Mouse (Mus musculus): ENCODE data around the gene Mrps6. TPM values are rescaled to one million over a fixed set of nuclear protein-coding genes. Genes with fewer than 3 reads are reported as not detected.
A peak's percentile ranks its signal among the peaks of the same experiment; 100 is the strongest.

Mrps6 gene
- polyA plus RNA-seq, 1 experiment from 2014 or later: 61.2 TPM

DNA sequence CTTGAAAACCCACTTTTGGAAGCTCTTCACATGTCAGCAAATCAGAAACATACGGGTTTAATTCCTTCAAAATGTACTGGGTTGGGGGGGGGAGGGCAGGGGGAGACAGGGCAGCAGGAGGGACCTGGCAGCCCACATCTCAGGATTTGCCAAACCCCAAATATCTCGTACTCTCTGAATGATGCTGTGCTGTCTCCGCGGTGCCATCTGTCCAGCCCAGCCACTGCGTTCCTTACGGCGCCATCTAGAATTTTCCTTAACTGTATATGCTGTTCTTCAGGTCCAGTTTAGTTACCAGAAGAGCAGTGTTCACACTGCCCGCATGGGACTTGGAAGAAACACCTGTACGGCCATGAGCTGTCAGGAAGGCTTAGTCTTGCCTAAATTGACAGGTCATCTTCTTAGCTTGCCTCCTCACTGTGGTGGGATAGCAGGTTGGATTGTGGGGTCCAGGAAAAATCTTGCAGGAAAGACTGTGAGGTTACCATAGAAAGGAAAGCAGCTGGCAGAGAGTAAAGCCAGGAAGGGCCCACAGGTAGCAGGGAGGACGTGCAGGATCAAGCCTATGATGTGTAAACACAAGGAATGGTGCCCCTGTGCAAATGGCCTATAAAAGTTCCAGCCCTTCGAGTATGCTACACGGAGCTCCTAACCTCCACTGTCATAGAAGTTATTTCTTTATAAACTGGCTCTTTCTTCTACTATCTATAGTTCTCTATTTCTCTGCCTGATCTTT lies 89.7 kb downstream of the Mrps6 start:
- H3K27ac ChIP-seq (ENCODE audit: low read length): no peak overlapping the region
- no peaks in the 10 kb centered on the region for H3K36me3 ChIP-seq (ENCODE audit: control insufficient read depth, insufficient read depth, low read length)
- no peaks in the 10 kb centered on the region for H3K27me3 ChIP-seq (ENCODE audit: control insufficient read depth, insufficient read depth, low read depth, low read length)
- 82% methylated on average over 12 of the region's 12 CpGs for WGBS
- no peak overlapping the region for H3K9ac ChIP-seq (ENCODE audit: low read length)
- H3K4me3 ChIP-seq (ENCODE audit: low read length): no peak overlapping the region
- ATAC-seq (ENCODE audit: low read depth): no peak
- H3K4me1 ChIP-seq (replicated peaks; ENCODE audit: control insufficient read depth, insufficient read depth, low read length): no peaks in the 10 kb centered on the region
- H3K9me3 ChIP-seq (ENCODE audit: control insufficient read depth, low read length): no peaks in the 10 kb centered on the region
- no peak overlapping the region for H3K4me2 ChIP-seq (ENCODE audit: low read depth, low read length)

DNA sequence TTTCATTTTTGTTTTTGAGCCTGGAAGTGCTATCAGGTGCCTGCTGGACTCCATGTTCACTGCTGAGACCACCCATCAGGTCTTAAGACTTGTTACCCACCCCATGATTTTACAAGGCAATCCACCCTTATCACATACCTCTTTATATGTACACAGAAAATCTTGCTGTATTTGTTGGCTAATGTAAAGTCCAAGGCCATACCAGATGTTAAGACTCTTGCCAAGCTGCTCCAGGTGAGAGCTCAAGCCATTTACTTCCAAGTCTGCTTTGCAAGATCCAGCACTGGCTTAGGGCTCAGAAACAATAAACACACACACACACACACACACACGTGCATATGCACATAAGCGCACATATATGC lies 90.3 kb downstream of the Mrps6 start:
- no peak for ATAC-seq (ENCODE audit: low read depth)
- H3K4me2 ChIP-seq (ENCODE audit: low read depth, low read length): no peak overlapping the region
- H3K9ac ChIP-seq (ENCODE audit: low read length): no peak overlapping the region
- no peaks in the 10 kb centered on the region for H3K4me1 ChIP-seq (replicated peaks; ENCODE audit: control insufficient read depth, insufficient read depth, low read length)
- no peak overlapping the region for H3K4me3 ChIP-seq (ENCODE audit: low read length)
- WGBS: 58% methylated on average over 2 of the region's 2 CpGs
- H3K27me3 ChIP-seq (ENCODE audit: control insufficient read depth, insufficient read depth, low read depth, low read length): no peaks in the 10 kb centered on the region
- no peaks in the 10 kb centered on the region for H3K9me3 ChIP-seq (ENCODE audit: control insufficient read depth, low read length)
- H3K27ac ChIP-seq (ENCODE audit: low read length): no peak overlapping the region
- H3K36me3 ChIP-seq (ENCODE audit: control insufficient read depth, insufficient read depth, low read length): no peaks in the 10 kb centered on the region

DNA sequence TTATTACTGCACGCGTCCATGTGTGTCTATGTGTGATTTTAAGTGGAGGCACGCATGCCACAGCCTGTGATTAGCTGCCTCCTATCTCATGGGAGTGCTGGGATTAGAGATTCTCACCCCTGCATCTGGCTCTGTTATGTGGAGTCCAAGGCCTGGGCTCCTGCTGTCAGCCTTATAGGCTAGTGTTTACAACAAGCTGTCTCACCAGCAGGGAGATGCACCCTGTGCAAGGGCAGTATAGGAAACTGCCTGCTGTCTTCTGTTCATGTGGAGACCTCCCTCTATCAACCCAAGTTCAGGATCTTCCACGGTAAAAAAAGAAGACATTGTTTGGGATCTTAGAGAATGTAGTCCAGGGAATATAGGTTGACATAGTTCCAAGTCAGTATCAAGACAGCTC lies 92.9 kb downstream of the Mrps6 start:
- WGBS: 67% methylated on average over 4 of the region's 4 CpGs

DNA sequence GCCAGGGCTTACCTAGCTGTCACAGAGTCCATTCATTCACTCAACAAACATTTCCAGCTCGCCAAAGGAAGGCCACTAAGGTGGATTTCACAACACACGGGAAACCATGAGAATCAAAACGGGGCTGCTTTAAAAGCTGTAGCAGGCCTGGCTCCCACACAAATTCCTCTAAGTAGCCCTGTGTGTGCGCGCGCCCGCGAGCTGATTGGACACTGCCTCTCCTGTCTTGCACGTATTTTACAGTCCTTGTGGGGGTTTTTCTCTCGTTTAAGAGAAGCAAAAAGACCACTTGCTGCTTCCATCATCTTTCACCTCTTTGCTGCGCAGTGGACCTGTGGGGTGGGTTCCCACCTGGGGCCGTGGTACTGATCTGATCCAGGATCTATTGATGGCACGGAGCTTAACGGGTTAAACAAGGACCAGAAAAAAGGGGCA lies 100.0 kb downstream of the Mrps6 start:
- Histone ChIP-seq H3K4me1 (replicated peaks; ENCODE audit: control insufficient read depth, insufficient read depth, low read length) (peaks cover 9% of the 10 kb centered on the region), H3K9ac (ENCODE audit: low read length) (peak overlapping the region; percentile 60), H3K4me3 (ENCODE audit: low read length) (peak overlapping the region; percentile 56), H3K27ac (ENCODE audit: low read length) (0 out of 2 replicates have a peak overlapping the region, but pooled peaks have one; percentile 6), H3K4me2 (ENCODE audit: low read depth, low read length) (peak overlapping the region; percentile 95), H3K36me3 (ENCODE audit: control insufficient read depth, insufficient read depth, low read length) (no peaks in the 10 kb centered on the region), H3K9me3 (ENCODE audit: control insufficient read depth, low read length) (no peaks in the 10 kb centered on the region), H3K27me3 (ENCODE audit: control insufficient read depth, insufficient read depth, low read depth, low read length) (peaks cover 2% of the 10 kb centered on the region; the same call in 1 of the 2 replicates)
- peak; percentile 68 for ATAC-seq (ENCODE audit: low read depth)
- WGBS: 2% methylated on average over 14 of the region's 14 CpGs

More for the DNA sequence above, 92.9 kb downstream of the Mrps6 start:
- Histone ChIP-seq H3K4me1 (replicated peaks; ENCODE audit: control insufficient read depth, insufficient read depth, low read length) (no peaks in the 10 kb centered on the region), H3K36me3 (ENCODE audit: control insufficient read depth, insufficient read depth, low read length) (no peaks in the 10 kb centered on the region), H3K27me3 (ENCODE audit: control insufficient read depth, insufficient read depth, low read depth, low read length) (peaks cover 2% of the 10 kb centered on the region; the same call in 1 of the 2 replicates), H3K4me2 (ENCODE audit: low read depth, low read length) (no peak overlapping the region), H3K27ac (ENCODE audit: low read length) (no peak overlapping the region), H3K9ac (ENCODE audit: low read length) (no peak overlapping the region), H3K4me3 (ENCODE audit: low read length) (no peak overlapping the region), H3K9me3 (ENCODE audit: control insufficient read depth, low read length) (no peaks in the 10 kb centered on the region)
- ATAC-seq (ENCODE audit: low read depth): no peak

DNA sequence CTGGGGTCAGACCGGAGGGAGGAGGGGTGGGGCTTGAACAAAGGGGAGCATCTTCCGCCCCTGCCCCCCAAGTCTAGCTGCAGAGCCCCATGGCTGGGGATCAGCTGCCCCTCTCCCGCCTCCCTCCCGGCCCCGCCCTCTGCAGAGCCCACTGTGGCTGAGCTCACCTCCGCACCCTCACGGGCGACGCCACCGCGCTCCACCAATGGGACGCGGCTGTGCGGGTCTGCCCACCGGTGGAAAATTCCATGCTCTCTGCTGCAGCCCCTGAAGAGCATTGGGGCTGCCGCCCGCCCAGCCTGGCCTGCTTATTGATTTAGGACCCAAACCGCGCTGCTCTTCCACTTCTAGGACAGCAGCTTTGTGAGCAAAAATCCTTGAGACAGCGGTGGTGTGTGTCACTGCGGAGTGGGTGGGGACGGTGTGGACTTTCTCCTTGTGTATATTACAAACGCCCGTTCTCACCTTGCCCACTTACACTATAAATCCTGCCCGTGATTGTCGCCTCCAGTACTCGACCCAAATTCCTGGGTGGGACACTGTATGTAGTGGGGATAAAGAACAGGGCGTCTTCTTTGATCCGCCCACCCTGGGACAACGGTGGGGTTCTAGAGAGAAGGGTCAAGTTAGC lies 100.5 kb downstream of the Mrps6 start:
- Histone ChIP-seq H3K9me3 (ENCODE audit: control insufficient read depth, low read length) (no peaks in the 10 kb centered on the region), H3K4me2 (ENCODE audit: low read depth, low read length) (peak overlapping the region; percentile 95), H3K27ac (ENCODE audit: low read length) (0 out of 2 replicates have a peak overlapping the region, but pooled peaks have one; percentile 6), H3K9ac (ENCODE audit: low read length) (peak overlapping the region; percentile 60), H3K4me3 (ENCODE audit: low read length) (peak overlapping the region; percentile 56), H3K27me3 (ENCODE audit: control insufficient read depth, insufficient read depth, low read depth, low read length) (peaks cover 2% of the 10 kb centered on the region; the same call in 1 of the 2 replicates), H3K36me3 (ENCODE audit: control insufficient read depth, insufficient read depth, low read length) (no peaks in the 10 kb centered on the region), H3K4me1 (replicated peaks; ENCODE audit: control insufficient read depth, insufficient read depth, low read length) (peaks cover 9% of the 10 kb centered on the region)
- peak; percentile 96 for ATAC-seq (ENCODE audit: low read depth)
- 1% methylated on average over 29 of the region's 30 CpGs for WGBS

DNA sequence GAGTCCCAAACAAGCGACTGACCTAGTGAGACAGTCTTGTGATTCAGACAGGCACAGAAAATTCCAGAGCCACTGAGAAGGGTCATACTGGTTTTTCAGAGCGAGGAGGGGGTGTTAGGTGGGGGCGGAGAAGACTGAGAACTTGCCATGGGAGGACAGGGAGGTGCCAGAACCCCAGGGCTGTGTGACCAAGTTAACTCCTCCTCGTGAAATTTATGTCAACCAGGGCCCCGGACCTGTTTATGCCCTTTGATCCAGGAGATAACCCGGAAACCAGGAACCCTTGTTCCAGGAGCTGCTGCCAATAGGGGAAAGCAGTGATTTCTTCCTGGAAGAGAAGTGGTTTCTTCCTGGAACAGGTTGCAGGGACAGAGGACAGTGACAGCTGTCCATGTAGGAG lies 101.0 kb downstream of the Mrps6 start:
- ATAC-seq (ENCODE audit: low read depth): no peak; the same call in 1 of the 2 replicates
- Histone ChIP-seq H3K9ac (ENCODE audit: low read length) (peak overlapping the region; percentile 60), H3K36me3 (ENCODE audit: control insufficient read depth, insufficient read depth, low read length) (no peaks in the 10 kb centered on the region), H3K4me3 (ENCODE audit: low read length) (peak overlapping the region; percentile 56), H3K27me3 (ENCODE audit: control insufficient read depth, insufficient read depth, low read depth, low read length) (peaks cover 2% of the 10 kb centered on the region; the same call in 1 of the 2 replicates), H3K9me3 (ENCODE audit: control insufficient read depth, low read length) (no peaks in the 10 kb centered on the region), H3K4me2 (ENCODE audit: low read depth, low read length) (peak overlapping the region; percentile 95), H3K4me1 (replicated peaks; ENCODE audit: control insufficient read depth, insufficient read depth, low read length) (peaks cover 9% of the 10 kb centered on the region), H3K27ac (ENCODE audit: low read length) (no peak overlapping the region)
- WGBS: 12% methylated on average over 6 of the region's 6 CpGs

Other genes with a start within 250 kb of the Mrps6 start
- gene Gm49711, start within 50 bp of the Mrps6 start, polyA plus RNA-seq (2015; fragmentation: Nextera tagmentation; extraction: Ambion mirVana): not detected in 2 replicates
- 3.8 TPM in 2 replicates for gene Slc5a3, start 52 bp downstream of the Mrps6 start, polyA plus RNA-seq (2015; fragmentation: Nextera tagmentation; extraction: Ambion mirVana)
- gene Kcne2, start 234.1 kb downstream of the Mrps6 start, polyA plus RNA-seq (2015; fragmentation: Nextera tagmentation; extraction: Ambion mirVana): 1.3 and 1.4 TPM in 2 replicates
- 132 and 142 TPM in 2 replicates for gene Smim11, start 243.0 kb downstream of the Mrps6 start, polyA plus RNA-seq (2015; fragmentation: Nextera tagmentation; extraction: Ambion mirVana)